Mouse (Mus musculus) cerebellum, adult 2 months (tissue): ENCODE measurements around the gene Tpcn2.

Experiments
- CTCF ChIP-seq: fragments of 200-500 bp; IDR thresholded peaks from 2 replicates; pipeline ENCODE4 v1.5.1; 2011; ENCODE audit warnings: low read depth, mild to moderate bottlenecking, control low read depth, low read length, moderate library complexity, borderline replicate concordance; ENCODE audit not compliant: insufficient read depth
- POLR2A ChIP-seq: fragments of 200-500 bp; IDR thresholded peaks from 2 replicates; pipeline ENCODE4 v1.6.1; 2011; ENCODE audit warnings: low read length, control low read depth, borderline replicate concordance; ENCODE audit not compliant: insufficient read depth

DNA sequence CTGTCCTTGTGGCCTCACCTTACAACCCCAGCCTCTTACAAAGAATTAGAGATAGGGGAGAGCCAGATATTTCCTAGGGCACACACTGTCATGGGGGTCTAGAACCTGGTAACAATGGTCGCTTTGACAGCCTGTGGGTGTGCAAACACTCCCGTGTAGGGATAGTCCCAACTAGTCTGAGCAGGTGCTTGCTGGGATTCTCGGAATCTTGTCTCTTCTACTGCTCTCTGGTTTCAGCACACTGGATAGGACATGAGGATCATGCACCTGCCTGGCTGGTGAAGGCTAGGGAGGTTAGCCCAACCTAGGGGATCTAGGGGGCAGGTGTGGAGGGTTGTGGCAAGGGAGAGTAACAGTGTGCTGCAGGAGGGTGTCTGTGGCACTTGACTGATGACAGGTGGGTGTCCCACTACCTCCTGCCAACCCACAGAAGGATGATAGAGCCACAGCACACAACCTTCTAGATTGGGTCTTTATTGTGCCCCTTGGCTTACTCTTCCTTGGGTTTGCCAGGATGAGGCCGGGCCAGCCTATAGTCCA, 78.4 kb downstream of the Tpcn2 start:
- TF ChIP-seq CTCF (no peak), POLR2A (no peak)
